Mouse (Mus musculus): ENCODE measurements around the gene Cdca3. TPM values are rescaled to one million over a fixed set of nuclear protein-coding genes. Genes with fewer than 3 reads are reported as not detected.

The Cdca3 gene
- 223 and 253 TPM in 2 replicates for polyA plus RNA-seq (2015; fragmentation: Nextera tagmentation; extraction: Ambion mirVana)

DNA sequence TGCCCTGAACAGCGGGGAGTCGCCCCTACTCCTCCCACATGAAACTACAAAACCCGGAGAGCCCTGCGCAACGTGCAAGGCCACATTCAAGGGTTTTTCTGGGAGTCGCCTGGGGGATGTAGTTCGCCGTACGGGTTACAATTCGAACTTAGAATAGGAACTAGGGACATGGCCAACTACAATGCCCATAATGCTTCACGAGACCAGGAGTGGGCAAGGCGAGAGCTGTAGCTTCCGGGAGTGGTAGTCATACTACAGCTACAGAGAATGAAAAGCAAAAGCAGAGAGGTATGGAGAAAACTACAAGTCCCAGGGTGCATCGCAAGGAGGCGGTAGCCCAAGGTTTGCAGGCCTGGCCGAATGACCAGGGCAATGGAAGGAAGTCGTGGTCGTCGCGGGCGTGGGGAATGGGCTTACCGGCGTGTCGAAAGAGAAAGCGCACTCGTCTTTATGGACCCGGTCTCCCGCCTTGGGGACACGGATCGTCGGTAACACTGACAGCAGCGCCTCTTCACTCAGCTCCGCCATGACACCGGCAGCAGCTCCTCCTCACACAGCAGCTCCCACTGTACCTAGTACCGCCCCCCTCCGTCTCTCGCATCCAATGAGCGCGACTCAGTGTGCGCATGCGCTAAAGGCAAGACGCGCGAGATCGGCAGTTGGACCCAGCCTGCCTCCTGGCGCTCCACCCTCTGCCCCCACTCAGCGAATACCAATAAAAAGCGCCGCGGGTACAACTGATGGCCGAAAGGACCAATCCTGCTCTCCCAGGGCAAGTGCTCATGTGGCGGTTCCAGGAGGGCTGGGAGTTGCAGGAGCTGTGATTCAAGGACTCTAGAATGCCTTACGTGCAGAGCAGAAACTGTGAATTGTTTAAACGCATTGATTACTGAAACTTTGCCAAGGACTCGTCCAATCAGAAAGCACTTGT is at the start of gene Cdca3, which contains the start of gene Usp5:
TSS of gene Cdca3 (plus strand) at position 680 of the 931 bp plus-strand sequence.
TSS of gene Usp5 (minus strand) at position 617 of the 931 bp plus-strand sequence.

DNA sequence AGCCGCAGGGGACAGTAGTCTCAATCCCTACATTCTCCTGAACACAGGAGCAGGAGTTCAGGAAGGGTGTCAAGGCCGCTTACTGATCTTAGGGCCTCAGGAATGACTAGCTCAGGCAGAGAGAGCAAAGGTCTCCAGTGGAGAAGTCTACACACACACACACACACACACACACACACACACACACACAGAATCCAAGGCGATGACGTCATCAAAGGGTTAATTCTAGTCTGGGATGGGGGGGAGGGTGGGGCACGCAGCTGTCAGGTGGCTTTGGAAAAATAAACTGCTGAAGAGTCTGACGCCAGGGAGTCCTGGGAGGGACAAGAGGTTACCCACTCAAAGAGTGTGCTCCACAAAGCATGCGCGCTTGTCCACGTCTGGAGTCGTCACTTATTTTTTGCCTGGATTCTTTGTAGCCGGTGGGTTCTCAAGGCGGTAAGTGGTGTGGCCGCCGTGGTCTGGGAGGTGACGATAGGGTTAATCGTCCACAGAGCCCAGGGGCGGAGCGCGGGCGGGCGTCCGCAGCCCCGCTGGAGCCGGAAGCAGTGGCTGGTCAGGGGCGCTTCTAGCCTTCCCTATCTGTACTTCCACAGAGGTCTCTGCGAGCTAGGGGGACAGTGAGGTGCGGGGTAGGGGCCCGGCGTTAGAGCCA is 20.9 kb upstream of the Cdca3 start, which contains the start of gene Spsb2:
TSS of gene Spsb2 (plus strand) at position 304 of the 655 bp plus-strand sequence.

DNA sequence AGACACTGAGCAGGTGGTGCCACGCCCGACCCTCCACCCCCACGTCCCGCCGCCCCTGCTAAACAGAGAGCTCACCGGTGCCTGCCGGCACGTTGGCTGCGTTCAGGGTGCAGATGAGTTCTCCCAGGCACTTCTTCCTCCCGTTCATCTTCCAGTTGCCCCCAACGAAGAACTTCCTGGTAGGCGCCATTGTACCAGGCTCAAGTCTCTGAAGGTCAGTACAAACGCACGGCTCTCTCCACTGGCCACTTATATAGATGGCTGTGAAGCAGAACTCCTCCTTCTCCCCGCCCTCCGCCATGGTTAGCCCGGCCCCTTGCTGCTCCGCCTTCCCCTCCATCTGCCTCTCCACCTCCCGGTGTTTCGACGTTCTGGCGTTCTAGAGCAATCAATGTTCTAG is 15.4 kb upstream of the Cdca3 start, which contains the start of gene Tpi1:
TSS of gene Tpi1 (minus strand) at position 364 of the 400 bp plus-strand sequence.

DNA sequence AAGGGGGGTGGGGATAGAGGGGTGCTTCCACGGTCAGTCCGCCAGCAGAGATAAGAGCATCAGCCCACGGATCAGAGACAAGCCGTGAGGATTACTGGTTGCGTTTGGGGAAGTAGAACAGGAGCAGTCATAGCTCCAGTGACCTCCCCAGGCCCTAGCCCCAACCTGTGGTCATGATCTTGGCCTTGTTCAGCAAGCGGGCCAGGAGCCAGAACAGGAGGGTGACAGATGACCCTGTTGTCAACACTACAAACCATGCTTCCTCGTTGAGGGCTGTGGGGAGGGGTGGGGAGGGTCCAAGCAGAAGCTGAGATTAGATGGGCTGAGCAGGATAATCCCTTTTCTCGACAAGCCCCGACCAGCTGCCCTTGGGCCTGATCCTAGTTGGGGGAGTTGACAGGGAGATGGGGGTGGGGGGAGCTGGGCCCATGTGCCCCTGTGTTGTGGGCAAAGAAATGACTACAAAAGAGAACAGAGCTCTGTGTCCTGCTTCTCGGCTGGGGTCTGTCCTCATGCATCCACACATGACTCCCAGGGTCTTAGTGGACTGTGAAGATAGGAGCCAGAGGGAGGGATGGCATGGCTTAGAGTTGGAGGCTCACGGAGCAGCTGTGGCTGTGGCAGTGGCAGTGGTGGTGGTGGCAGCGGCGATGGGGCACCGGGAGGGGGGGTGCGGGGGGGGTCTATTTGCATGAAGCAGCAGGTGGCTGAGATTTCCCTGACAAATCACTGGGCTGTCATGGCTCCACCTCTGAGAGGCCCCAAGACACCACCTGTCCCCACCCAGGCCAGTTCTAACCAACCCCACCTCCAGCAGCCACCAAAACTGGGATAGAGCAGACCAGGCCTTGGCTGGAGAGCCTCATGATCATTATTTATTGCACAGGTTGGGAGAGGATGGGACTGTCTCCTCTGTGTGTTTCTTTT is 11.2 kb downstream of the Cdca3 start, which contains the start of gene Gnb3:
TSS of gene Gnb3 (minus strand) at position 35 of the 927 bp plus-strand sequence.

DNA sequence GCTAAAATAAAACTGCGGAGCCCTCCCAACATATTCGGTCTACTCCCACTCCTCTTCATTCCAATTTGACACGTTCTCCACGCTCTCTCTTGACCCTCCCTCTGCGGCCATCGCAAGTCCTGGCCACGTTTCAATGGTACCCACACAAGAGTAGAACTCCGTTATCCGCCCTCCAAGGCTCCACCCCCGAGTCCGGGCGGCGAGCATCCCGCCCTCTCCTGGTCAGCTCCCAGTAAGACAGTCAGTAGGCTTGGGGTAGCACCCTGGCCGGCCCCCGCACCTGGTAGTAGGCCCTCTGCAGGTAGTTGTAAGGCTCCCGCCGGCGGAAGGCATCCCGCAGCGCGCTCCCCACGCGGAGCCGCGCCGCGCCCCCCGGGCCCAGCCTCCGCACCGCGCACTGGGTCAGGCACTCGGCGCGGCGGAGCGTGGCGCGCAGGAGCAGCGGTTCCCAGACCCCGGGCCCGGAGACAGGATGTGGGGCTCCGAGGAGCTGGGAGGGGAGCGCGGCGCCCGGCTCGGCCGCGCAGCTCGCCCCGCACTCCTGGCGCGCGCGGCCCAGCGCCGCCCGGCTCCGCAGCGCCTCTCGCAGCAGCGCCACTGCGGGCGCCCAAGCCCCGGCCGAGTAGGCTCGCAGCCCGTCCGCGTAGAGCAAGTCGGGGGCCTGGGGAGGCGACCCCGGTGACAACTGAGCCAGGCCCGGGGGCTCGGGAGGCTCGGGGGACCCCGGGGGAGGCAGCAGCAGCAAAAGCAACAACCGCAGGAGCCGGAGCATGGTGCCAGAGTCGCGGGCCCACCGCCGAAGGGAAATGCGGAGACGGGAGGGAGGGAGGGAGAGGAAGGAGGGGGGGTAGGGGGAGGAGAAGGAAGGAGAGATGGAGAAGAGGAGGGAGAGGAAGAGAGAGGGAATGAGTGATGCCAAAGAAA is 27.8 kb downstream of the Cdca3 start, which contains the start of gene P3h3:
TSS of gene P3h3 (minus strand) at position 837 of the 924 bp plus-strand sequence.

DNA sequence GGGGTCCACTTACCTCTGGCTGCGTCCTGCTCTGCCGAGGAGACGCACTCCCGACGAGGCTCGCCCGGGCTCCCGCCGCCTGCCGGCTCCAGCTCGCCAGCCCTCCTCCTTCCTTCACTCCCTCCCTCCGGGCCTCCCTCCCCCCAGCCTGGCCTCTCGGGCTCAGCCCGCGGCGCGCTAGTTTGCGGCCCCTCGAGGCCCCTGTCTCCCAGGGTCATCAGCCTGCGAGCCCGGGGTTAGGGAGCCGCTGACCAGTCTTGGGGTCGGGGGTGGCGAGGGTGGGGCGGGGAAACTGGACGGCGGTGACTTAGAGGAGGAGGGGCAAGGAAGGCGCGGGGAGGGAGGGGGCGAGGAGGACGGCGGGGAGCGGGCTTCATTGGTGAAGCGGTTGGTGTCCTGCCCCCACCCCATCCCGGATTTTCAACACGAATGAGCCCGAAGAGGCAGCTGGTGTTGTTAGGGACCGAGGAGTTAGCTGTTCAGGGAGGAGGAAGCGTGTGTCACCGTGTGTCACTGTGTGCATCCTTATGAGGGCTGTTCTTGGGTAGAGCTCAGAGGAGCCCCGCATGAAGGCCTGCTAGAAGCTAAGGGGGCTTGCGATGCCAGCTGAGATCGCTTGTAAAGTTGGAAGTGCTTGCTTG is 34.4 kb downstream of the Cdca3 start, which contains the start of gene Gpr162:
TSS of gene Gpr162 (minus strand) at position 326 of the 641 bp plus-strand sequence.

Other genes starting within 250 kb of the Cdca3 start
- gene C1s2, start 193.5 kb upstream of the Cdca3 start, polyA plus RNA-seq (2015; fragmentation: Nextera tagmentation; extraction: Ambion mirVana), result 0.05 TPM in 1 of 2 replicates, not detected in the other
- 47.7 and 54.4 TPM in 2 replicates for gene Lpcat3, start 166.5 kb upstream of the Cdca3 start, polyA plus RNA-seq (2015; fragmentation: Nextera tagmentation; extraction: Ambion mirVana)
- 167 and 173 TPM in 2 replicates for gene Emg1, start 117.4 kb upstream of the Cdca3 start, polyA plus RNA-seq (2015; fragmentation: Nextera tagmentation; extraction: Ambion mirVana)
- gene Phb2, start 117.2 kb upstream of the Cdca3 start, polyA plus RNA-seq (2015; fragmentation: Nextera tagmentation; extraction: Ambion mirVana), result 266 and 287 TPM in 2 replicates
- gene Ptpn6, start 90.8 kb upstream of the Cdca3 start, polyA plus RNA-seq (2015; fragmentation: Nextera tagmentation; extraction: Ambion mirVana), result 71.3 and 92.3 TPM in 2 replicates
- gene Grcc10, start 88.2 kb upstream of the Cdca3 start, polyA plus RNA-seq (2015; fragmentation: Nextera tagmentation; extraction: Ambion mirVana), result 145 and 183 TPM in 2 replicates
- not detected in 2 replicates for gene Gm45234, start 73.5 kb upstream of the Cdca3 start, polyA plus RNA-seq (2015; fragmentation: Nextera tagmentation; extraction: Ambion mirVana)
- 3.3 and 5.1 TPM in 2 replicates for gene Atn1, start 73.0 kb upstream of the Cdca3 start, polyA plus RNA-seq (2015; fragmentation: Nextera tagmentation; extraction: Ambion mirVana)
- 1.1 and 1.7 TPM in 2 replicates for gene Eno2, start 59.9 kb upstream of the Cdca3 start, polyA plus RNA-seq (2015; fragmentation: Nextera tagmentation; extraction: Ambion mirVana)
- not detected in 2 replicates for gene Lrrc23, start 49.8 kb upstream of the Cdca3 start, polyA plus RNA-seq (2015; fragmentation: Nextera tagmentation; extraction: Ambion mirVana)
- 10.9 and 12.5 TPM in 2 replicates for gene Spsb2, start 20.9 kb upstream of the Cdca3 start, polyA plus RNA-seq (2015; fragmentation: Nextera tagmentation; extraction: Ambion mirVana)
- gene Tpi1, start 15.3 kb upstream of the Cdca3 start, polyA plus RNA-seq (2015; fragmentation: Nextera tagmentation; extraction: Ambion mirVana), result 232 and 238 TPM in 2 replicates
- 55.3 and 56.8 TPM in 2 replicates for gene Usp5, start 63 bp upstream of the Cdca3 start, polyA plus RNA-seq (2015; fragmentation: Nextera tagmentation; extraction: Ambion mirVana)
- gene Gnb3, start 10.7 kb downstream of the Cdca3 start, polyA plus RNA-seq (2015; fragmentation: Nextera tagmentation; extraction: Ambion mirVana), result 0.58 and 0.59 TPM in 2 replicates
- gene P3h3, start 28.2 kb downstream of the Cdca3 start, polyA plus RNA-seq (2015; fragmentation: Nextera tagmentation; extraction: Ambion mirVana), result 3.7 and 6.6 TPM in 2 replicates
- 0.16 and 0.99 TPM in 2 replicates for gene Gpr162, start 34.4 kb downstream of the Cdca3 start, polyA plus RNA-seq (2015; fragmentation: Nextera tagmentation; extraction: Ambion mirVana)
- 0.23 and 0.62 TPM in 2 replicates for gene Cd4, start 58.7 kb downstream of the Cdca3 start, polyA plus RNA-seq (2015; fragmentation: Nextera tagmentation; extraction: Ambion mirVana)
- gene Lag3, start 82.2 kb downstream of the Cdca3 start, polyA plus RNA-seq (2015; fragmentation: Nextera tagmentation; extraction: Ambion mirVana), result 1.6 and 2.9 TPM in 2 replicates
- 66.4 and 88.8 TPM in 2 replicates for gene Ptms, start 90.6 kb downstream of the Cdca3 start, polyA plus RNA-seq (2015; fragmentation: Nextera tagmentation; extraction: Ambion mirVana)
- gene Mlf2, start 101.8 kb downstream of the Cdca3 start, polyA plus RNA-seq (2015; fragmentation: Nextera tagmentation; extraction: Ambion mirVana), result 110 and 118 TPM in 2 replicates
- 55.1 and 59.7 TPM in 2 replicates for gene Cops7a, start 136.0 kb downstream of the Cdca3 start, polyA plus RNA-seq (2015; fragmentation: Nextera tagmentation; extraction: Ambion mirVana)
- 0.41 and 0.47 TPM in 2 replicates for gene Pianp, start 167.1 kb downstream of the Cdca3 start, polyA plus RNA-seq (2015; fragmentation: Nextera tagmentation; extraction: Ambion mirVana)
- 5.5 and 7.0 TPM in 2 replicates for gene Zfp384, start 179.6 kb downstream of the Cdca3 start, polyA plus RNA-seq (2015; fragmentation: Nextera tagmentation; extraction: Ambion mirVana)
- gene Ing4, start 210.2 kb downstream of the Cdca3 start, polyA plus RNA-seq (2015; fragmentation: Nextera tagmentation; extraction: Ambion mirVana), result 43.3 and 47.7 TPM in 2 replicates
- 5.1 and 7.5 TPM in 2 replicates for gene Acrbp, start 220.1 kb downstream of the Cdca3 start, polyA plus RNA-seq (2015; fragmentation: Nextera tagmentation; extraction: Ambion mirVana)
- 1.4 and 1.8 TPM in 2 replicates for gene Lpar5, start 238.4 kb downstream of the Cdca3 start, polyA plus RNA-seq (2015; fragmentation: Nextera tagmentation; extraction: Ambion mirVana)

Data from spleen, postnatal 0 days (tissue).